In the genomic region with DNA sequence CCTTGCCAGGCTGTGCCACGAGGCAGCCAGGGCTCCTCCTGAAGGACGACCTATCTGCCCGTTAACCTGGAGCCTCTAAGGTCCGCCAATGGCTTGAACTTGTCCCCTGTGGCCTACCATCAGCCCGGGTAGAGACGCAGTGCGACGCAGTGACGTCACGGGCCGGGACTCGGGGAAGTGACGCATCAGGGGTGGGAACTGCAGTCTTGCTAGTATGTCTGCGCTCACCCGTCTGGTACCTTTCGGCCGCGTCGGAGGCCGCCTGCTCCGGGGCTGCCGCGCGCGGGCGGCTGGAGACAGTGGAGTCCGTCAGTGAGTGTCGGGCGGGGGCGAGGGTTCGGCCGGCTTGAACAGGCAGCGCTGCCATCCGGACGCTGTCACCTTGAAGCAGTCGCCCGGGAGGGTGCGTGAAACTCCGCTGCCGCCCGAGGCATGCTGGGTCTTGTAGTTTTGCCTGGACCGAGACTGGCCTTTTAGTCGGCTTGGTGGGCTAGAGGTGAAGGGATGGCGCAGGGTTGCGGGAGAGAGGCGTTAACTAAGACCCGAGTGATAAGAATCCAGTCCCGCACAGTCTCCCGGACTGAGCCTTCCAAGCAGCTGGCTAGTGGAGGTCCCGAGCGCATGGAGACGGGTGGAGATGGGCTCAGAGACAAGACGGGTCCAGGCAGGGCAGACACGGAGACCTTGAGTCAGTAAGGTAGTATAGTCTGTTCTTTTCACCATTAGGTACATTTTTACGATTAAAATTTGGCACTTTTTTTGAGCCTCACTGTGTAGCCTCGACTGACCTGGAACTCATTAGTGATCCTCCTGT, we compare ENCODE assay signal across 8 mouse cellular contexts. TPM values are rescaled to one million over a fixed set of nuclear protein-coding genes. Genes with fewer than 3 reads are reported as not detected.
DNase-seq lines count a peak whose midpoint lies in the region; ATAC-seq and TF ChIP-seq lines count a peak whose summit lies in the region.

A gene (plus strand): TSS at position 174 of the 814 bp plus-strand sequence.

- H3K4me1 ChIP-seq in G1E (ENCODE audit: insufficient read depth, low read depth, low read length), result peaks cover 26% of the 10 kb centered on the region
- peaks cover 16% of the 10 kb centered on the region for H3K4me1 ChIP-seq in forebrain, embryonic 16.5 days (replicated peaks; ENCODE audit: control insufficient read depth, insufficient read depth, low read length)
- no peaks in the 10 kb centered on the region; the same call in 1 of the 2 replicates for H3K4me1 ChIP-seq in lung, embryonic 14.5 days (ENCODE audit: insufficient read depth)
- peaks cover 3% of the 10 kb centered on the region for H3K4me1 ChIP-seq in olfactory bulb, adult 2 months (ENCODE audit: control insufficient read depth, insufficient read depth, low read length)
- H3K4me1 ChIP-seq in thymus, adult 2 months (replicated peaks; ENCODE audit: control insufficient read depth, insufficient read depth, low read length), result peaks cover 7% of the 10 kb centered on the region

- peak; percentile 97 for ATAC-seq in G1E (ENCODE audit: extremely low read depth, insufficient number of reproducible peaks, low FRiP score, poor library complexity, severe bottlenecking)
- peak; percentile 99 for ATAC-seq in forebrain, embryonic 16.5 days
- ATAC-seq in lung, embryonic 14.5 days (ENCODE audit: insufficient read depth), result peak; percentile 99

- peak within 1 kb of the TSS; percentile 76 for H3K4me3 ChIP-seq in G1E (ENCODE audit: low read depth, low read length)
- H3K4me3 ChIP-seq in forebrain, embryonic 16.5 days (replicated peaks; ENCODE audit: low read length), result peak within 1 kb of the TSS; percentile 85
- peak within 1 kb of the TSS; percentile 66 for H3K4me3 ChIP-seq in layer of hippocampus, adult 2 months
- H3K4me3 ChIP-seq in lung, embryonic 14.5 days (ENCODE audit: low read depth, low read length), result peak within 1 kb of the TSS; percentile 80
- H3K4me3 ChIP-seq in olfactory bulb, adult 2 months (ENCODE audit: insufficient read depth, low read depth, low read length), result peak within 1 kb of the TSS; percentile 78
- H3K4me3 ChIP-seq in thymus, adult 2 months (ENCODE audit: control insufficient read depth, insufficient read depth, low read length), result peak within 1 kb of the TSS; percentile 64

- H3K27me3 ChIP-seq in G1E (ENCODE audit: insufficient read depth, low read length), result no peaks in the 10 kb centered on the region
- no peaks in the 10 kb centered on the region for H3K27me3 ChIP-seq in forebrain, embryonic 16.5 days (replicated peaks; ENCODE audit: control insufficient read depth, insufficient read depth, low read length)
- no peaks in the 10 kb centered on the region for H3K27me3 ChIP-seq in lung, embryonic 14.5 days (ENCODE audit: insufficient read depth, low read length)
- H3K27me3 ChIP-seq in thymus, adult 2 months (ENCODE audit: control insufficient read depth, insufficient read depth, low read length), result no peaks in the 10 kb centered on the region

- WGBS in forebrain, embryonic 16.5 days, result under 1% methylated on average over 56 of the region's 56 CpGs
- WGBS in lung, embryonic 14.5 days, result under 1% methylated on average over 56 of the region's 56 CpGs
- under 1% methylated on average over 56 of the region's 56 CpGs for WGBS in olfactory bulb, adult 2 months
- under 1% methylated on average over 56 of the region's 56 CpGs for WGBS in thymus, adult 2 months

- peak within 1 kb of the TSS; percentile 86 for H3K4me2 ChIP-seq in forebrain, embryonic 16.5 days (ENCODE audit: low read length)
- H3K4me2 ChIP-seq in lung, embryonic 14.5 days, result peak within 1 kb of the TSS; percentile 81

- H3K9me3 ChIP-seq in G1E (replicated peaks), result no peaks in the 10 kb centered on the region
- H3K9me3 ChIP-seq in forebrain, embryonic 16.5 days (ENCODE audit: control insufficient read depth, low read length), result no peaks in the 10 kb centered on the region
- no peaks in the 10 kb centered on the region for H3K9me3 ChIP-seq in lung, embryonic 14.5 days (ENCODE audit: low read depth, low read length)

- intact Hi-C loops in heart, postnatal 36 days (cut with DNase I), result loop anchor here (1.0 to 2.0 kb wide), 2 partner anchors 18 to 133 kb away; a partner anchor contains a TSS

- peak; percentile 90 for TF ChIP-seq POLR2A in olfactory bulb, adult 2 months (IDR thresholded peaks at IDR 0.05; ENCODE audit: insufficient read depth, low read depth, low read length)
- peak; percentile 66 for TF ChIP-seq POLR2A in thymus, adult 2 months (IDR thresholded peaks at IDR 0.05; ENCODE audit: control insufficient read depth, extremely low read depth, insufficient read depth, low read length, poor library complexity)

- H3K27ac ChIP-seq in forebrain, embryonic 16.5 days (ENCODE audit: low read length), result peak within 1 kb of the TSS; percentile 94
- H3K27ac ChIP-seq in layer of hippocampus, adult 2 months, result peak within 1 kb of the TSS; percentile 100
- peak within 1 kb of the TSS; percentile 89 for H3K27ac ChIP-seq in lung, embryonic 14.5 days (ENCODE audit: low read depth)
- peak within 1 kb of the TSS; percentile 98 for H3K27ac ChIP-seq in olfactory bulb, adult 2 months (ENCODE audit: insufficient read depth, low read depth, low read length)
- no peak within 1 kb of the TSS for H3K27ac ChIP-seq in thymus, adult 2 months (ENCODE audit: control insufficient read depth, insufficient read depth, low read length)

- H3K36me3 ChIP-seq in G1E (replicated peaks), result peaks cover 59% of the 10 kb centered on the region
- H3K36me3 ChIP-seq in forebrain, embryonic 16.5 days (ENCODE audit: control insufficient read depth, insufficient read depth), result peaks cover 7% of the 10 kb centered on the region
- peaks cover 10% of the 10 kb centered on the region; the same call in 1 of the 2 replicates for H3K36me3 ChIP-seq in lung, embryonic 14.5 days (ENCODE audit: insufficient read depth)
- no peaks in the 10 kb centered on the region for H3K36me3 ChIP-seq in thymus, adult 2 months (ENCODE audit: control insufficient read depth, insufficient read depth, low read length)

- DNase-seq in G1E (ENCODE audit: low spot score), result peak; percentile 95
- peak; percentile 96 to 97 for DNase-seq in cerebellum, adult 18-20 months
- peak; percentile 95 to 97 for DNase-seq in heart, postnatal 36 days
- peak; percentile 95 to 96 for DNase-seq in layer of hippocampus, adult 2 months (ENCODE audit: low spot score in 2 of 2)
- DNase-seq in lung, embryonic 14.5 days, result peak; percentile 98
- peak; percentile 90 for DNase-seq in thymus, adult 2 months

- peak within 1 kb of the TSS; percentile 91 for H3K9ac ChIP-seq in forebrain, embryonic 16.5 days (replicated peaks; ENCODE audit: low read depth, low read length)
- peak within 1 kb of the TSS; percentile 79 for H3K9ac ChIP-seq in lung, embryonic 14.5 days

- TF ChIP-seq CTCF in G1E (IDR thresholded peaks at IDR 0.05; ENCODE audit: low read depth, low read length), result no peak
- TF ChIP-seq CTCF in layer of hippocampus, adult 2 months (conservative IDR thresholded peaks at IDR 0.05), result no peak
- TF ChIP-seq CTCF in lung, embryonic 14.5 days (IDR thresholded peaks at IDR 0.05; ENCODE audit: low read depth), result no peak
- no peak for TF ChIP-seq CTCF in olfactory bulb, adult 2 months (IDR thresholded peaks at IDR 0.05; ENCODE audit: insufficient read depth, low read depth, low read length)
- peak; percentile 33; the same call in 1 of the 2 replicates for TF ChIP-seq CTCF in thymus, adult 2 months (IDR thresholded peaks at IDR 0.05; ENCODE audit: borderline replicate concordance, control insufficient read depth, extremely low read depth, insufficient read depth, low read length, poor library complexity)

RNA-seq across cellular contexts. Expression of the gene that starts here (rescaled TPM):
- total RNA-seq in G1E (2014; fragmentation: Nextera tagmentation), result 18.2 and 22.0 TPM in 2 replicates
- 76.2 and 78.6 TPM in 2 replicates for total RNA-seq in G1E (2017)
- 155 and 244 TPM in 2 replicates for polyA plus RNA-seq in G1E (2012)
- polyA plus RNA-seq in forebrain, embryonic 16.5 days (2015; fragmentation: Nextera tagmentation; extraction: Ambion mirVana), result 318 and 322 TPM in 2 replicates
- 100 to 1,000 TPM; 703 to 715 TPM for total RNA-seq in heart, postnatal 36 days (2021)
- total RNA-seq in layer of hippocampus, adult 2 months (2021), result 100 to 1,000 TPM; 167 to 192 TPM
- 324 and 326 TPM in 2 replicates for polyA plus RNA-seq in lung, embryonic 14.5 days (2014; fragmentation: Nextera tagmentation; extraction: Ambion mirVana)
- polyA plus RNA-seq in olfactory bulb, adult 2 months (2012; ENCODE audit: insufficient read depth, insufficient read length, low replicate concordance, missing spikeins), result not detected in 2 replicates
- 249 and 412 TPM in 2 replicates for polyA plus RNA-seq in thymus, adult 2 months (2012; rRNA removed)
